Mouse (Mus musculus) heart, adult 8-10 months (tissue): Measurements from ENCODE around the gene Armh3. TPM values are rescaled to one million over a fixed set of nuclear protein-coding genes. Genes with fewer than 3 reads are reported as not detected.

ENCODE experiments used
- DNase-seq: peaks from one replicate; pipeline ENCODE4 v3.0.0; 2022; ENCODE audit warnings: low spot score
- total RNA-seq, 4 experiments: library from RNA; stranded (reverse); gene quantifications; 2 replicates each; pipeline ENCODE4 v1.2.4; 2022

The Armh3 gene
- total RNA-seq, 4 experiments from 2014 or later = 14.8 to 19.0 (median 16.0) TPM

DNA sequence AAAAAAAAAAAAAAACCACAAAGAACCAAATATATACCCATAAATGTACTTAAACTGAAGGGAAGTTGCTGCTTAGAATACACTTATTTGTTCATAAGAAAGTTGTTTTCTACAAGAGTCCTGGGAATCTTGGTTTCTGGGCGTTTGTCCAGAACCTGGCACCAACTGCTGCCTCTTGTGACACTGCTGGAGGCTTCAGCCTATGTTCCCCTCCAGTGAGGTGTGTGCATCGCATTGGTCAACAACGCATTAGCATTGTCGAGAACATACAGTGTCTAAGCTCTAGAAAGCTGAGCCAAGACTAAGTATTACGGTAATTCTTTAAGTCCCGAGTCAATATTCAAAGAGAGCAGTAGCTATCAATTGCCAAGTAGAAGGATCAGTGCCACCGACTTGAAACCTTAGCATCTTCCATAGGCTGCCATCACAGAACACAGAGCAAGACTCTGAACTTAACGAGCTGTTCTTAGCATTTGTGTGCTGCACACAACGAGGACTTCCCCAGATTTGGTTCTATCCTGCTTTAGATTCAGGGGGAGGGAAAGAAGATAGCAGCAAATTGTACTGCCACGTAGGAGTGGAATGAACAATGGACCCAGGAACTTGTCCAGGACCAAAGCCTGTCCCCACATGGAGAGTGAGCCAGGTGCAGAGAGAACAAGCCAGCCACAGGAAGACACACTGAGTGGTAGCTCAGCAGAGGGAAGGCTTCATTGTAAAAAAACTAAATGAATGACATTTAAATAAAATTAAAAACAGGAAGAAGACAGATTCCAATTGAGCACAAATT is 86.9 kb downstream of the Armh3 start:
- DNase-seq = no peak

DNA sequence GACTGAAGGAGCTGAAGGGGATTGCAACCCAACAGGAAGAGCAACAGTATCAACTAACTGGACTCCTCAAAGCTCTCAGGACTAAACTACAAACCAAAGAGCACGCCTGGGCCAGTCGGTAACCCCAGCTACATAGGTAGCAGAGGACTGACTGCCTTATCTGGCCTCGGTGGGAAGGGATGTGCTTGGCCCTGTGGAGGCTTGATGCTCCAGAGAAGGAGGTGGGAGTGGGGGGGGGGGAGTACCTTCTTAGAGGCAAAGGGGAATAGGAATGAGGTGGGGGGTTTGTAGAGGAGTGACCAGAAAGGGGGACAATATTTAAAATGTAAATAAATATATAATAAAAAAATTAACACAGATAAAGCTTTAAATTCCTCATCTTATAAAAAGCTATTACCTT is 90.0 kb downstream of the Armh3 start:
- DNase-seq = no peak

DNA sequence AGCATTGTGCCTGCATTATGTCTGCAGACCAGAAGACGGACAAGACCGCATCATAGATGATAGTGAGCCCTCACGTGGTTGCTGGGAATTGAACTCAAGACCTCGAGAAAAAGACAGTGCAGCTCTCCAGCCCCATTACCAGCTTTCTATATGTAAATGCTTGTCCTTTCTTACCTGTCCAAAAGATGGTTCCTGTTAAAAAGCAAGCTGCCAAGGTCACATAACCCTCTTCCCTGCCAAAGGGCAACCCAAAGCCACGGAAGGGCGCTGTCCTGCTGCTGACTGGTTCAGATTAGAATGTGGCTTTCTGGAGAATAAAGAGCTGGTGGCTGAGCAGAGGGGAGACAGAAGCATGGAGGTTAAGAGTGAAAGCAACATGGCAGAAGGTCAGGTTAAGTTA is 90.9 kb downstream of the Armh3 start:
- no peak for DNase-seq

DNA sequence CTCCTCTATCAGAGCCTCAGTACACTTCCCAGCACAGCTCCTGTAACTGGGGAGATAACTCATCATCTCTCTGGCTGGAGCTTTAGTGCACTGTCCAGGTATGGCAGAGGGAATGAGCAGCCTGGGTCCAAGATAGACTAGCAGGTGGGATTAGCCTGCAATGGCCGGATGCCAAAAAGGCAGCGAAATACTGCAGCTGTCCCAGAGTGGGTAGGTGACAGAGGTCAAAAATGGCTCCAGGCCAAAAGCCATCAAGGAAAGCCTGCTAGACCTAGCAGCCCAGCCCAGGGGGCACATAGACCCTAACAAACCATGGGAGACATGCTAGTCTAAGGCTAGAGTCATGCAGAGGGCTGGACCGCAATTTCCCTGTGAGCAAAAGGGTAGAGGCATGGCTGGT is 94.4 kb downstream of the Armh3 start:
- DNase-seq = no peak

DNA sequence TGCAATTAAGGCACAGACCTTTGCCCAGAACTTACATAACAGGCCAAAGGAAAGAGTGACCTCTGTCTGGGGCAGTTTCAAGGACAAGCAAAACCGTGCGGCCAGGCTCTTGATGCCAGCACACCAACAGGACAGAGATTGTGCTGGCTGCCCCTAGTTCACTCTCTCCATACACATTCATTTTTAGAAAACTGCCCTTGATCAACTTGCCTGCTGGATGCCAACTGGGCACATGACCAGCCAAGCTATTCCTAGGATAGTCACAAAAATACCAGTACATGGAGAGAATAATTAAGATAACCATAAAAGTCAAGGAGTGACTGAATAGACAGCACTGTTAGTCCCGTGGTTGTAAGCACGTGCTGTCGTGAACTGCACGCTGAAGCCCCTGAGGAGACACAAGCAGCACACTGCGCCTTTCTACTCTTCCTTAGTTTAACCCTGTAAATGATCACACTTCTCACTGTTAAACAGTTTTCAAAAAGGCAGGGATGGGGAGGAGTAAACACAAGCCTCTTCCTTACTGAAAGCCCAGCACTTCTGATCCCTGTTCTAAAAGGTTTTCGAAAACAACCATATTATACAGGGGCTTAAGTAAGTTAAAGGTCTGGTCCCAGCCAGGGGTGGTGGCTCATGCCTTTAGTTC is 95.8 kb downstream of the Armh3 start:
- peak; percentile 61 for DNase-seq

DNA sequence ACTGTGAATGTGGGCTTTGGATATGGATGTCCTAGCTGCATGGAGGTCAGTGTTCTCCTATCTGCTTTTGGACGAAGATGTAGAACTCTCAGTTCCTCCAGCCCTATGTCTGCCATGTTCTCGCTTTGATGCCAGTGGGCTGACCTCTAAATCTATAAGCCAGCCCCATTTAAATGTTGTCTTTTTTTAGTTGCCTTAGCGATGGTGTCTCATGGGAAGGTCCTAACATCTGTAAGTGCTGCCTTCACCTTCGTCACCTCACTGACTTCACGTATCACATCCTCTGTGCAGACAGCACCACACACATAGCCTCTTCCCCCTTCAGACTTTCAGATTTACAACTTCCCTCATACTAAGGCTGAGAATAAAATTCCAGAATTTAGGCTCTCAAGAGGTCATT is 97.5 kb downstream of the Armh3 start:
- DNase-seq = no peak

DNA sequence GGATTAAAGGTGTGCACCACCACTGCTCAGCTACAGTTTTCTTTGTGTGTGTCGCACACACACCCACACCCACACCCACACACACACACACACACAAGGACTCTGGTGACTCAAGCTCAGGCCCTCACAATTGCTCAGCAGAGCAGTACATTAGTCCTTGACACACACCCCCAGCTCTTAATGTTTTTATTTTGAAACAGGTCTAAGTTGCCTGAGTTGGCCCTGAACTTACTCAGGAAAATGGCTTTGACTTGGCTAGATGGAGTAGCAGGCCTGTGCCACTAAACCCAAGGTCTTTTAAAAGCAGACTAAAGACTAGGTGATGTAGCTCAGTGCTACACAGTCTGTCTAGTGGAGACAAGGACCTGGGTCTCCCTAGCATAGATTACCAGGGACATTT is 102.6 kb downstream of the Armh3 start:
- no peak for DNase-seq

DNA sequence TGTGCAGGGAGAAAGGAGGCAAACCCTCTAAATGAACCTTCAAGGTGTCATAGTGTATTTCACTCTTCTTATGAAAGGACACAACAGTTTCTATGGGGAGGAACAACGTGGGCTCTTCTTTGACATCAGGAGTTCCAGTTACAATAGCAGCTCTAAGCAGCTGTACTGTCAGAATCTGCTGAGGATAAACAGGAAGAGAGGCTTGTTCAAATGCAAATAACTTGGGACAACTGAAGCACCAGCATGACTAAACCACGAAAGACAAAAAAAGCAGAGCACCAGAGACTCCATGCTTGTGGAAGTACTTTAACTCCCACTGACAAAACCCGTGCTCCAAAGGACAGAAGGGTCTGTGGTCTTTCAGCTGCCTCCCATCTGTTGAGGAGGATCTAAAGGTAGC is 116.2 kb downstream of the Armh3 start:
- no peak for DNase-seq

DNA sequence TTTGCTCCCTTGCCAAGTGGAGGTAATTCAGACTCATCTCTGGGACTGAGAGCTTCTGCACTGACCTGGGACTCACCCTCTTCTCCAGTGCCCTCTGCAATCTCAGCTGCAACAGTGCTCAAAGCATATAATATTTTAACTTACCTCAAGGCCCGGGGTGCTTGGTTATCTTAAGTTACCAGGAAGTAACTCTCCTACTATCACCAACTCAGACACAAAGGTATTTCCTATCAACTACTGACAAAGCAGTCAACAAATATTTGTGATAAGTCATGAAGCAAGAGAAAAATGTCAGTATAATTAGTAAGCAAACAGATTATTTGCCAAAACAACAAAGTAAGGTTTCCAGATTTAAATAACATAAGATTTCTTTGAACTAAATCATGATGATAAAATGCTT is 125.0 kb downstream of the Armh3 start:
- no peak for DNase-seq

DNA sequence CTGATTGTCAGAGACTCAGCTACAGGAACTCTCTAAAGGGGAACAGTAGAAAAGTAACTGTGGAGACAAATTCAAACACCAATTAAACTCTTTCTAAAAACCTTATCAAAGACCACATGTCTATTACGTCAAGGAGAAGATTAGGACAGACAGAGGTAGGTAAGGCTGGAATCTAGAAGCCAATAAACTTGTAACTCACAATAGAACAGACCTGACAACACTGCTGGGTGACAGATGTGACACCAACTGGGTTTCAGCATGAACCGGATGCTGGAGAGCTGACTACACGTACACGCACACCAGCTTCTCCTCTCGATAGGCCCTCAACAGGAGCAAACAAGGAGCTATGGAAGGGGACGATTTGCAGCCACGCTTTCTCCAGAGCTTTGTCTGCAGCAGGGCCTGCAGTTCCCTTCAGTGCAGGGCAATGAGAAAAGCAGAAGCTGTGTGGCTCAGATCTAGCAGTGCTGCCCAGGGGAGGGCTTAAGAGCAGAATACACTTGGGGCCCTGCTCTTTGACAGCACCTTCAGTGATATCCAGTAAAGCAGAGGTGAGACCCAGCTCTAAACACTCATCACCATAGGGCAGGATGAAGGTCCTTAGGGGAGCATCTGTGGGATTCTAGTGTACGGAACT is 142.9 kb downstream of the Armh3 start:
- DNase-seq = peak; percentile 19

DNA sequence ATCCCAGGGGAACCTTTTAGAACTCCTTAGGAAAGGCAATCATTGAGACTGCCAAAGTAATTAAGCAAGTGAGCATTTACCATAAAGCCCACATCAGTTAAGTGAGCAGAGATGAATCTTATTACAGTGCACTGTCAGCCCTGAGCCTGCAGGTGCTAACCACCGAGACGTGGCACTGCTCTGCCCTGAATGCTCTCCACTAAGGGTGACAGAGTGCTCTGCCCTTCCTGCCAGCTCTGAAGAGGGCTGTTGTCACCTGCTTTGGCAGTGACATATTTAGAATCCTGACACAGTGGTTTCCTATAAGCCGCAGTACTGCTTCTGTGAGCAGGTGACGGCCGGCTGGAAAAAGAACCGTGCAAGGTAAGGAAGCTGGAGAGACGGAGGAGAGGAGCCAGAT is 143.8 kb downstream of the Armh3 start:
- peak; percentile 66 for DNase-seq

DNA sequence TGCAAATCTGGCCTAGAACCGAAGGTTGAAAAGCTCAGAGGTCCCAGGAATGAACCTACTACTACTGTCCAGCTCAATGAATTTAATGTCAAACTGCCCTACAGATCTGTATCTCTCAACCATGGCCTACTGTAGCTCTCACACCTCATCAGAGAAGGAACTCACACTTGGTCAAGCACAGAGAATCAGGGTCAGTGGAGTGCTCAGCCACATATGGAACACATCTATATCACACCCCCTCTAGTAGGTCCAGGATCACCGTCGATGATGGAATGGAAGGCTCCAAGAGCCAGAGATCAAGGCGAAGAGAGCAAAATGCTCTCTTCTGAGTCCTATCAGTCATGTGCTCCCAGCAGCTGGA is 150.6 kb downstream of the Armh3 start:
- DNase-seq = no peak

DNA sequence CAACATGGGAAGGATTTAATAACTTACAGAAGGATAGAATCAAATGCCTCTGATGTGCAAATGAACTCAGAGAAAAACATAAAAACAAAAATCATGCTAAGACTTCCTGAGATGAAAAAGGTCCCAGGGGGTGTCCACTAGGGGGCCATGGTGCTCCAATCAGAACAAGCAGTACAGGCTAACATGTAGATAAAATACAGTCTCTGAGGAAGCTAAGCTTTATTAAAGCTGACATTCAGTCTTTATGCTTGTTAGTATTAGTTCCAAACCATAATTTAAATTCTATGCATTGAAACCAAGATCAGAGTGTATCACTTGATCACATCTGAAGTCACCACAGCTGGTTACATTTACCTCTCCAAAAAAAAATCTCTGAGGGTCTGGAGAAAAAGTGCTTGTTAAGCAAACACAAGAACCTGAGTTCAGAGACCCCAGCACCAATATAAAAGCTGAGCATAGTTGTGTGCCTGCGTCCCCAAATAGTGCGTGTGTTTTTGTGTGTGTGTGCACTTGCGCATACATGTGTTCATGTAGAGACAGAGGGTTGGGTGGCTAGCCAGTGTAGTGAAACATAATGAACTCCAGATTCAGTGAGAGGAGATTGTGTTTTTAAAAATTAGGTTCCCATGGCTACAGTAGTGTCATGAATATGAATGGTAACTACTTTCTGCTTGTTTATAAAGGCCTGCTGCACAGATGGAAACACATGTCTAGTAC is 151.1 kb downstream of the Armh3 start:
- no peak for DNase-seq

DNA sequence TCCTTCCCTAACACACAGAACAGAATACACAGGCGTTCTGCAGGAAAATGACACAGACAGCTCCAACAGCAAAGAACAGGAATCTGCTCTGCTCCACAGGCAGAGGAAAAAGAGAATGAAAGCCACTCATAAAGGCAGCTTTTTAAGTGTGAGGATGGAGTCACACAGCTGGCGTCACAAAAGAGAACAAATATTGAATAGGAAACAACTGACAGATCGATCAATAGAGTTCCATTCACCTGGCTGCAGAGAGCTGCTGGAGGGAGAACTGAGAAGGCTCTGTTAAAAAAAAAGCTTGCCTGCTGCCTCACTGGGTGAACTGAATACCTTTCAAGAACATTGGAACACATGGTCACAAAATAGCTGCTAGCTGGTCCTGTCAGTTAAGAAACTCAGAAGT is 154.1 kb downstream of the Armh3 start:
- DNase-seq = no peak

DNA sequence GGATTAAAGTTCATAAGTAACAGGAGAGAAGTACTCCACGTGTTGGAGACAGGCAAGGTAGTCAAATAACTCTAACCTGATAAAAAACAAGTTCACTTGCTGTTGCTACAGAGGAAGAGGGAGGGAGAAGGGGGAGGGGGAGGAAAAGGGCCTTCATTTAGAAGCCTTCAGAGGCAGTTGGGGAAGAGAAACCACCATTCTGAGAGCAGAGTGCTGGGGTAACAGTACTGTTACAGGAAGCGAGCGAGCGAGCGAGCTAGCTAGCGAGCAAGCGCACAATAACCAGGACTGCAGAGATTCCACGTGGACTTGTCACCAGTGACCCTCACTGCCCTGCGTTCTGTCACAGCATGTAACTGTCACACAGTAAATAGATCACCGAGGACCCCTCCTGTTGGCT is 154.9 kb downstream of the Armh3 start:
- DNase-seq = no peak

DNA sequence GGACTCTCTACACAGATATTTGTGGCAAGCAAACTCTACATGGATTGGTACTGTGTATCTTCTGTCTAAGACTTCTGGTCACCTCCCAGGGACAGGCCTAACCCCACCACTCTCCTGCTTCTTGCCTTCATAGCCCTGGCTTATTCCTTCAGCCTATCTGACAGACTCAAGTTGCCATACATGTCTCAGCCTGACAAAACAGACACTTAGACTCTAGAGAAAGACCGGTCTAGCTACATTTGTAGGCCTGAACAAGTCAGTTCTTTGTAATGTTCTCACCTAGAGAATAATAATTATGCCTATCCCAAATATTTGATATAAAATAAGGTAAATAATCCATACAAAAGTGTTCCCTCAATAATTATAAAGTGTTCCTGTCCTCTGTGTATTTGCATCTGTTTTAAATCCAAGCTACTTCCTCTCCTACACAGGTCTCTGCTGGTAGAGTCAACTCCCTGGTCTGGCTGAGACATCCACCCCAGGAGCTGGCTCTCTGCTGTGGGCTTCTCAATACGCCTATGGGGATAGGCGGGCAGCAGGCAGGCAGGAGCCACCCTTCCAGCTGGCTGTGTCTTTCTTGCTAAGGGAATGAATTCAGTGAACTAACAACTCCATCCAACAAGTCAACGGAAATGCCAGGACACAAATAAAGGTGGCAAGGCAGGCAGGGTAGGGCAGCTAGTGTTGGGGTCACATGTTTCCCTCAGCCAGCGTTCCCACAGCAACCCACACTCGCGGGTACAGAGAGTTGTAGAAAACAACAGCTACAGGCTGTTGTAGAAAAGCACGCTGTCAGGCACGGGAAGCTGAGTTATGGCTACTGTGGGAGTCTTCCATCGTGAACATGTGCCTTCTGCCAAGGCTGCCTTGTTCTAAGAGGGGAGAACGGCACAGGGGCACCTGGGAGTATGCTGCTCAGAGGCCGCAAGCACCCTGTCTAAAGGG is 161.0 kb downstream of the Armh3 start:
- no peak for DNase-seq

DNA sequence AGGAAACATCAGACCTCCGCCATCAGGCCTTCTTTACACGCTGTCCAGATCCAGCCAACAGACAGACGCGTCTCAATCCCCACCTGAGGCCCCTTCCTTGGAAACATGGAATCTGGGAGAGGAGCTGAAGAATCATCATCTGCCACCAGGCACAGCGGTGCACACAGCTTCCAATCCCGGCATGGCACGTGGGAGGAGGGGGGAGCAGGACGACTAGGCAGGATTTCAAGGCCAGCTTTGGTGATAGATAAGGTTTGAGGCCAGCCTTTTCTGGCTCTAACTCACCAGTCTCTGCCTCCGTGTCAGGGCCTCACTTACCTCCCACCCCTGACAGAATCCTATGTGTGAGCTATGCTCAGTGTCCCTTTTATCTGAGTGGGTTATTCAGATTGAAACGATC is 162.8 kb downstream of the Armh3 start:
- no peak for DNase-seq

DNA sequence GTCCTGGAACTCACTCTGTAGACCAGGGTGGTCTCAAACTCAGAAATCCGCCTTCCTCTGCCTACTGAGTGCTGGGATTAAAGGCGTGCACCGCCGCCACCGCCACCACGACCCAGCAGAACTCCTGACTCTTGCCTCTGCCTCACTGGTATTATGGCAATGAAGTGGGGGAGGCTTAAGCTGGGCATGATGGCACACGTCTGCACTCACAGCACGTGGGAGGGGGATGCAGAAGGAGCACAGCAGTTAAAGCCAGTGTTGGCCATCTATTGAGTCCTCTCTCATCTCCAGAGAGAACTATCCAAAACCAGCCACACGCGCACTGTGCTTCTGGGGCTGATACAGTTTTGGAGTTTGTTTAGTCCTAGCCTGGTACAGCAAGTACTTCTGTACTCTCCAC is 164.6 kb downstream of the Armh3 start:
- no peak for DNase-seq

DNA sequence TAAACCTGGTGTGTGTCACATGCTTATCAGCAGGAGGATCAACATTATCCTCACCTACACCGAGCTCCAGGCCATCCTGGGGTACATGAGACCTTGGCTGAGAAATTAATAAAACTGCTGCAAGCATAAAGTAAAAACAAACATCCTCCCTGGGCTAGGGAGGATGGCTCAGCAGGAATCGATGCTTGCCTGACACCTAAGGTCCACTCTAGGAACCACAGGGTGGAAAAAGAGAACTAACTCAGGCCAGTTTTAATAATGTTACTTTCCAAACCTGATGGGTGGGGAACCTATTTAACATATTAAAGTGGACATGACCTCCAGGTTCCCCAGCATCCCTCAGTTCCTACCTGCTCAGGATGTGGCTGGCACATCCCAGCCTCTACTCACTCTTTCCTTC is 167.6 kb downstream of the Armh3 start:
- no peak for DNase-seq

DNA sequence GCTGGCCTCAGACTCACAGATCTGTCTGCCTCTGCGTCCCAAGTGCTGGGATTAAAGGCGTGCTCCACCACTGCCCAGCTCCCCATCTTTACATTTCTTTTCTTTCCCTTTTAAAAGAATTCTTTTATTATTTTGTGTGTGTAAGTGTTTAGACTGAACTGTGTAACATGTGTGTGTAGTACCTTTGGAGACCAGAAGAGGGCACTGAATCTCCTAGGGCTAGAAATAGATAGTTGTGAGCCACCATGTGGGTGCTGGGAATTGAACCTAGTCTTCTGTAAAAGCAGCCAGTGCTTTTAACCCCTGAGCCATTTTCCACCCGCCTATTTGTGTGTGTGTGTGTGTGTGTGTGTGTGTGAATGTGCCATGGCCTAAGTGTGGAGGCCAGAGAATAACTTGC is 170.6 kb downstream of the Armh3 start:
- DNase-seq = no peak

DNA sequence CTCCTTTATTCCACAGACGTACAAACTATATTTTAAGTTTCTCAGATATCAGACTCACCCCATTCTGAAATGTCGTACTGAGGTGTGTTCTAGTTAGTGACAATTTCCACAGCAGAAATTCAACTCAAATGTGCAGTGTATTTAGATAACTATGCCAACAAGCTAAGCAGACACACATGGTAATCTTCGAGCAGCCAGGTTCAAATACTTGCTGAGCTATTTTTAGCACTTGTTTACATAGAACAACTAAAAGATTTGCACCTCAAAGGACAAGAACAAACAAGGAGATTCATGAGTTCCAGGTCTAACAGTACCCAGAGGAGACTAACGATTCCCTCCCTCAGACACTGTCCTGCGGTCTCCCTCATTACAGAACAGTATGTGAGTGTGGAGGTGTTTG is 171.2 kb downstream of the Armh3 start:
- DNase-seq = no peak
